Mouse (Mus musculus) G1E (cell line): ENCODE results near the gene Mier2. TPM values are rescaled to one million over a fixed set of nuclear protein-coding genes. Genes with fewer than 3 reads are reported as not detected.

ENCODE experiments used
- ATAC-seq: 2 replicates; pipeline ENCODE4 v1.8.0; 2016; ENCODE audit warnings: mild to moderate bottlenecking; ENCODE audit not compliant: insufficient number of reproducible peaks, poor library complexity, low FRiP score, severe bottlenecking; ENCODE audit errors: extremely low read depth
- DNase-seq: peaks from one replicate; pipeline ENCODE4 v3.0.0; 2012; ENCODE audit warnings: low spot score
- H3K27me3 ChIP-seq: 2 replicates; pipeline ENCODE4 v1.6.1; 2012; ENCODE audit warnings: mild to moderate bottlenecking, low read length, inconsistent platforms; ENCODE audit not compliant: insufficient read depth
- H3K36me3 ChIP-seq: replicated peaks from 2 replicates; pipeline ENCODE3; 2012; ENCODE audit warnings: mild to moderate bottlenecking, inconsistent platforms
- H3K4me1 ChIP-seq: 2 replicates; pipeline ENCODE4 v1.6.1; 2012; ENCODE audit warnings: low read depth, low read length, inconsistent platforms, mixed read lengths; ENCODE audit not compliant: insufficient read depth
- H3K4me3 ChIP-seq: 2 replicates; pipeline ENCODE4 v1.5.1; 2012; ENCODE audit warnings: low read depth, mild to moderate bottlenecking, inconsistent platforms, low read length, moderate library complexity, mixed read lengths
- H3K9me3 ChIP-seq: replicated peaks from 2 replicates; pipeline ENCODE4 v1.6.1; 2012; ENCODE audit warnings: inconsistent platforms
- CTCF ChIP-seq: IDR thresholded peaks from 2 replicates; pipeline ENCODE4 v1.5.1; 2012; ENCODE audit warnings: low read depth, low read length, inconsistent platforms, mixed read lengths
- GATA1 ChIP-seq: IDR thresholded peaks from 2 replicates; pipeline ENCODE4 v1.6.1; 2012; ENCODE audit warnings: borderline replicate concordance, low read length, inconsistent platforms, mixed read lengths
- GATA2 ChIP-seq: IDR thresholded peaks from 2 replicates; pipeline ENCODE4 v1.6.1; 2012; ENCODE audit warnings: low read depth, low read length, inconsistent platforms, borderline replicate concordance
- POLR2AphosphoS5 ChIP-seq: IDR thresholded peaks from 2 replicates; pipeline ENCODE4 v1.6.1; 2012; ENCODE audit warnings: low read depth, low read length, inconsistent platforms; ENCODE audit not compliant: insufficient replicate concordance
- TAL1 ChIP-seq: conservative IDR thresholded peaks from 2 replicates; pipeline ENCODE4 v1.6.1; 2012; ENCODE audit warnings: low read depth, low read length, inconsistent platforms, mixed read lengths
- polyA plus RNA-seq: library from polyadenylated mRNA; stranded (reverse); fragments of >175 nt; gene quantifications from 2 replicates; pipeline ENCODE4 v1.2.3, GENCODE M21; 2012
- total RNA-seq, 2 experiments: library from RNA; stranded (forward) in 1 of 2; stranded (reverse) in 1 of 2; fragments of 200-1000 nt in 1 of 2; fragments of >200 nt in 1 of 2; fragmentation: Nextera tagmentation in 1 of 2; gene quantifications; 2 replicates each; pipeline ENCODE4 v1.2.3; 2014 to 2017

The Mier2 gene
- total and polyA plus RNA-seq, 3 experiments, result 0.05 TPM; not detected in 2

DNA sequence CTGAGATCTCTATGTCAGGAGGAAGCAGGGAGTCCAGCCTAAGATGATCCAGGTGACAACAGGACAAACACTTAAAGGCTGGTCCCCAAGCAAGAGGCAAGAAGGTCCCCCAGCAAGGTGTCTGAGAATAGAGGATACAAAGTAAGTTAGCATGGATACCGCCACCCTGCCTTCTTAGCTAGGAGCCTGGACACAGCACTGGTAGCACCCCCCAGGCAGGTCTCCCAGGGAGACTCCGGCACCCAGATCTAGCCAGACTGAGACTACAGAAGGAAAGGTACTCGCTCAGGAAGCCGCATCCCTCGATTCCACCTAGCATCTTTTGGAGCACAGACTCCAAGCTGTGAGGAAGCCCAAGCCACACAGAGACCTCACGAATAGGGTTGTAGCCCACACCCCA, 1.8 kb downstream of the Mier2 start:
- DNase-seq (no peak), ATAC-seq (no peak)
- Histone ChIP-seq H3K36me3 (no peaks in the 10 kb centered on the region), H3K4me1 (no peaks in the 10 kb centered on the region), H3K4me3 (no peak overlapping the region), H3K27me3 (0 out of 2 replicates have a peak, but pooled peaks cover 2% of the 10 kb centered on the region), H3K9me3 (peaks cover 23% of the 10 kb centered on the region)
- TF ChIP-seq CTCF (no peak), POLR2AphosphoS5 (no peak), TAL1 (no peak), GATA1 (no peak), GATA2 (no peak)

DNA sequence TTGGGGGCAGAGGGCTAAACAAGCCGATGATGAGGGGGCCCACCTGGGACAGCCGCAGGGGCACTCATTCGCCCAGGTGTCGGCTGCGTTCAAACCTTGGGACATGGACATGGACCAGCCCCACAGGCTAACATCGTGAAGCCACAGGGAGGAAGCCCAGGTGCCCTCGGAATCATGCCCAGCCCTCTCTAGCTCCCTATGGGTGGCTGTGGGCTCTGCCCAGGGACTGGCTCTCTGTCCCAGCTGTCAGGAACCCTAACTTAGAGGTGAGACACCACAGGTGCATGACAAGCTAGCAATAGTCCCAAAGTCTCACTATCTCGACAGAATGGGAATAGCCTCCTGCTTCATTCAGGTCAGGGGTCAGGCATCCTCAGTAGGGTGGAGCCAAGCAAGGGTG, 2.5 kb downstream of the Mier2 start:
- Histone ChIP-seq H3K4me1 (no peaks in the 10 kb centered on the region), H3K27me3 (0 out of 2 replicates have a peak, but pooled peaks cover 2% of the 10 kb centered on the region), H3K9me3 (peaks cover 25% of the 10 kb centered on the region), H3K36me3 (no peaks in the 10 kb centered on the region), H3K4me3 (no peak overlapping the region)
- TF ChIP-seq GATA1, result no peak
- DNase-seq (no peak), ATAC-seq (no peak)

DNA sequence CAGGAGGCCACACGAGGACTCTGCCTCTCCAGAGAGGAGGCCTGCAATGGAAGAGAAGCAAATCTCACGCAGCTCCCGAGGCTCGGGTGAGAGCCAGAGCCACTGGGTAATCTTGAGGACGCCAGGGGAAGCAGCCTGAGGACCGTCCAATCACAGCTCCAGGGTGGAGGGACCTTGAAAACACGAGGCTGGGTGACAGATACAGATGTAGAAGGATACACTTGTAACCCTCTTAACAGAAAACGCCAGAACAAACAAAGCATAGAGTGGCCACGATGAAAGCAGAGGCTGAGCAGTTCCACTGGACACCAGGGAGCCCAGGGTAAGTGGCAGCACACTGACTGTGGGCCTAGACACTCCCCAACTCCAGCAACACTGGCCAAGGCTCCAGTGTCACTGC, 4.6 kb downstream of the Mier2 start:
- Histone ChIP-seq H3K27me3 (0 out of 2 replicates have a peak, but pooled peaks cover 2% of the 10 kb centered on the region), H3K4me3 (no peak overlapping the region), H3K9me3 (peaks cover 23% of the 10 kb centered on the region), H3K4me1 (no peaks in the 10 kb centered on the region), H3K36me3 (no peaks in the 10 kb centered on the region)
- DNase-seq (no peak), ATAC-seq (no peak)
- TF ChIP-seq TAL1 (no peak), GATA2 (no peak), GATA1 (no peak), POLR2AphosphoS5 (no peak), CTCF (no peak)

DNA sequence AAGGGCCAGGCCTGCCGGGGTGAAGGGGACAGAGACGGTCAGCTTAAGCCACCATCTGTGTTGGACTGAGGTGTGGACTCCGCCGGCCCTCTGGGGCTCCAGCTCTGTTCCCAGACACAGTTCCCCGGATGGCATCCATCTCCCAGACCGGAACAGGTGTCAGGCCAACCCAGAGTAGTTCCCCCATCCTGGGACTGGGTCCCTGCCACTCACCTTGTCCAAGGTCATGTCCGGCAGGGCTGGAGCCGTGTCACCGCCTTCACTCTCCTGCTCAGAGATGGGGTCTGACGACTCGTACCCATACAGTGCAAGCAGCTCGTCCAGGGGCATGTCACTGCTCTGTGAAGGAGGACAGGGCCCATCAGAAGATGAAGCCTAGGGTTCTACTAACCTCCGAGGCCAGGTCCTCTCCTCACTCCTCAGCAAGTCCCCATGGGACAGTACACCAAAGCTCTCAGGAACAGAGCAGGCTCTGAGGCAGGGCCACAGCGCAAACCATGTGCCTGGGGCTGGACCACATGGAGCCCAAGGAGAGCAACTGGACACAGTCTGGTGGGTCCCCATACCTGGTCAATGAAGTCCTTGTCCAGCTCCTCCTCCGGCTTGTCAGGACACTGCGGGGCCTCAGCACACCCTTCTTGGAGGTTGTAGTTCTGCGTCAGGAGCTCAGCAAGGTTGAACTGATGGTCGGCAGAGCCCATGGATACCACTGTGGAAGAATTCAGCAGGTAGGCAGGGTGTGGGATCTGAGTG, 5.9 kb downstream of the Mier2 start:
- no peaks in the 10 kb centered on the region for H3K27me3 ChIP-seq
- H3K4me1 ChIP-seq, result no peaks in the 10 kb centered on the region; the same call in 1 of the 2 replicates
- TF ChIP-seq CTCF (no peak), GATA1 (no peak), GATA2 (no peak), TAL1 (no peak), POLR2AphosphoS5 (no peak)
- peaks cover 11% of the 10 kb centered on the region; the same call in 1 of the 2 replicates for H3K9me3 ChIP-seq
- no peaks in the 10 kb centered on the region for H3K36me3 ChIP-seq
- H3K4me3 ChIP-seq, result no peak overlapping the region
- ATAC-seq, result no peak
- no peak for DNase-seq

DNA sequence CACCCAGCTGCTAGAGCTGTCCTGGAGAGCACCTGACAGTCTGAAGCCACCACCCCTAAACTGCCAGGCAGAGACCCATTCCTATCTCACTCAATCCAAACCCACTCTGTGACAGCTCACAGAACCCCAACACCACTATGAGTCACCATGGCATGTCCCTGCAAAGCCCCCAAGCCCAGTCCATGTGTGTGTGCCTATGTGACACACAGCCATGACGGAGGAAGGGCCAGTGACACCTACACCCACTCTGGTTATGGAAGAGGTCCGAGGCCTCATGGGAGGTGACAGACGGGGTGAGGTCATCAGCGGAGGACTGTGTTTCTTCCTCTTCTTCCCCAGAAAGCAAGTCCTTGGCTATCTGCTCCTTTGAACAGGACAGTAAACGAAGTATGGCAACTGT, 6.5 kb downstream of the Mier2 start:
- H3K36me3 ChIP-seq, result no peaks in the 10 kb centered on the region

DNA sequence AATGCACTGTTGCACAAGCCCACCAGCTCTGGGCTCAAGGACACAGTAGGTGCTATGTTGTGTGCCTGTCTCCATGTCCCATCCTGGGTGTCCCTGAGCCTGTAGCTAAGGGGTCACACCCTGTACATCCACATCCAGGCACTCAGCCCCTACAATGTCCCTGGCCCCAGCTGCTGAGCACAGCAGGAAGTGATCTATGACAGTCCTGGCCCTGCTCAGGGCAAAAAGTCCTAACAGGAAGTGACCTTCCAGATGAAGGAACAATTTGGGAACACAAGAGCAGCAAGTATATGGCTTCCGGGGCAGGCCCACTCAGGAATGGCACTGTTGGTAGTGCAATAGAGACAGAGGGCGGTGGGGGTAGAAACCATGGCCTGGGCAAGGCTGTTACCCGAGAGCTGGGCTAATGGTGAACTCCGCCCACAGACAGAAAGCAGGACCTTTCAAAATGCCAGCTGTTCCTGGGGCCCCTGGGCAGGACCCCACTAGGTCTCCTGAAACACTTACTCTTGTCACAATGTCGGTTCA, 7.8 kb downstream of the Mier2 start:
- Histone ChIP-seq H3K36me3 (no peaks in the 10 kb centered on the region), H3K9me3 (peaks cover 10% of the 10 kb centered on the region; the same call in 1 of the 2 replicates), H3K4me1 (no peaks in the 10 kb centered on the region; the same call in 1 of the 2 replicates), H3K27me3 (no peaks in the 10 kb centered on the region), H3K4me3 (no peak overlapping the region)
- DNase-seq, result no peak
- ATAC-seq, result no peak
- TF ChIP-seq GATA1, result no peak
- TF ChIP-seq GATA2, result no peak
- no peak for TF ChIP-seq CTCF
- no peak for TF ChIP-seq POLR2AphosphoS5
- no peak for TF ChIP-seq TAL1

More for the DNA sequence above, 6.5 kb downstream of the Mier2 start:
- TF ChIP-seq TAL1 (no peak), CTCF (no peak), GATA2 (no peak), POLR2AphosphoS5 (no peak), GATA1 (no peak)
- H3K27me3 ChIP-seq, result no peaks in the 10 kb centered on the region
- H3K4me3 ChIP-seq, result no peak overlapping the region
- no peak for DNase-seq
- no peak for ATAC-seq
- peaks cover 10% of the 10 kb centered on the region; the same call in 1 of the 2 replicates for H3K9me3 ChIP-seq
- H3K4me1 ChIP-seq, result no peaks in the 10 kb centered on the region; the same call in 1 of the 2 replicates
